In the genomic region with DNA sequence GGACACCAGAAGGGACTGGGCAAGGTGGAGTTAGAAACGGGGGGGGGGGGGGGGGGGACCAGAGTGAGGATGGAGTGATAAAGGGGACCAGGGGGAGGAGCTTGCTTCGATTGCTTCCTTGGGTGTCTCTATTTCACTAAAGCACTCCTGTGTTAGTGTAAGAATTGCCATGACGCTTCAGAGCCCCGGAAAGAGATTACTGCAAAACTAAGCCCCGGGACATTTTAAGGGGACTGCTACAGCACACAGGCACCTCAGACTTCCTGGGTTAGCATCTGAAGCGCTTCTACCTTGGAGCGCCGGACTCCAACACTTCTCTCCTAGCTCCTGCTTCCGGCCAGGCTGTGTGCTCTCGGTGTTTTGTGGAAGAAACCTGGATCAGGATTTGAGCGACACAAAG, we compare ENCODE assay signal across 9 mouse cellular contexts.
DNase-seq lines count a peak whose midpoint lies in the region; ATAC-seq and TF ChIP-seq lines count a peak whose summit lies in the region.
"Had no signal": no experiment of that assay in that cellular context is flagged by ENCODE, and none has a peak within 500 bp of the region (broad histone marks: within the 10 kb centered on the region; RNA-seq: fewer than 3 reads in every experiment).

No protein-coding gene starts in this region.

- H3K9me3 ChIP-seq in forebrain, postnatal 0 days (ENCODE audit: low read length), result no peaks in the 10 kb centered on the region
- no peaks in the 10 kb centered on the region for H3K9me3 ChIP-seq in liver, postnatal 0 days (ENCODE audit: low read length)

- intact Hi-C loops in left cerebral cortex, postnatal 36 days (cut with DNase I), result loop anchor here (10.0 kb wide), 1 partner anchor 173 kb away; no protein-coding TSS in a partner anchor

- DNase-seq in lung, postnatal 10 days, result peak; percentile 34
- DNase-seq in lung, adult 18-20 months, result no peak
- no peak for DNase-seq in forebrain, postnatal 0 days
- DNase-seq in liver, postnatal 0 days, result no peak
- DNase-seq in thymus, postnatal 36 days, result peak; percentile 32 to 36
- no peak for DNase-seq in frontal cortex, postnatal 10 days (ENCODE audit: low spot score in 2 of 2)
- no peak for DNase-seq in ovary, postnatal 10 days (ENCODE audit: low spot score)
- no peak for DNase-seq in left cerebral cortex, postnatal 36 days (ENCODE audit: low spot score in 2 of 2)

- no peak for TF ChIP-seq EP300 in liver, postnatal 0 days (IDR thresholded peaks at IDR 0.05; ENCODE audit: low read depth)

- H3K9ac ChIP-seq in forebrain, postnatal 0 days, result no peak overlapping the region
- no peak overlapping the region for H3K9ac ChIP-seq in liver, postnatal 0 days (replicated peaks)

- WGBS in forebrain, postnatal 0 days, result 14% methylated on average over 11 of the region's 11 CpGs
- WGBS in liver, postnatal 0 days (ENCODE audit: insufficient replicate concordance), result 28% methylated on average over 11 of the region's 11 CpGs

- peak overlapping the region; percentile 45; the same call in 1 of the 2 replicates for H3K27ac ChIP-seq in forebrain, postnatal 0 days (ENCODE audit: low read depth, low read length)
- H3K27ac ChIP-seq in liver, postnatal 0 days (ENCODE audit: low read depth), result peak overlapping the region; percentile 24; the same call in 1 of the 2 replicates
- H3K27ac ChIP-seq: macrophage had no signal

- no peak for TF ChIP-seq CTCF in forebrain, postnatal 0 days (IDR thresholded peaks at IDR 0.05; ENCODE audit: low read depth)
- no peak for TF ChIP-seq CTCF in liver, postnatal 0 days (IDR thresholded peaks at IDR 0.05; ENCODE audit: low read depth)

- 0 out of 2 replicates have a peak, but pooled peaks cover 5% of the 10 kb centered on the region for H3K27me3 ChIP-seq in forebrain, postnatal 0 days (ENCODE audit: insufficient read depth, low read length)
- H3K27me3 ChIP-seq in liver, postnatal 0 days (ENCODE audit: insufficient read depth, low read length), result no peaks in the 10 kb centered on the region

- H3K4me1 ChIP-seq in forebrain, postnatal 0 days (ENCODE audit: insufficient read depth), result no peaks in the 10 kb centered on the region
- H3K4me1 ChIP-seq in liver, postnatal 0 days (ENCODE audit: insufficient read depth), result peaks cover 5% of the 10 kb centered on the region

- no peak for ATAC-seq in forebrain, postnatal 0 days
- no peak for ATAC-seq in liver, postnatal 0 days

- H3K4me2 ChIP-seq in forebrain, postnatal 0 days (ENCODE audit: low read depth), result peak overlapping the region; percentile 33
- H3K4me2 ChIP-seq in liver, postnatal 0 days (ENCODE audit: low read depth, low read length), result peak overlapping the region; percentile 78

- no peak overlapping the region for H3K4me3 ChIP-seq in forebrain, postnatal 0 days (ENCODE audit: low read depth, low read length)
- H3K4me3 ChIP-seq in liver, postnatal 0 days (ENCODE audit: low read depth, low read length), result no peak overlapping the region

- no peaks in the 10 kb centered on the region for H3K36me3 ChIP-seq in forebrain, postnatal 0 days (ENCODE audit: insufficient read depth)
- no peaks in the 10 kb centered on the region for H3K36me3 ChIP-seq in liver, postnatal 0 days (replicated peaks; ENCODE audit: insufficient read depth, low read length)

Comparison
In these comparisons a context has a peak if more than half of its experiments do, and no peak if none do; other contexts are left out.
1. DNase-seq: peak in lung, postnatal 10 days (single experiment) and thymus, postnatal 36 days (2 of 2); none in lung, adult 18-20 months (0 of 2), forebrain, postnatal 0 days (single experiment), liver, postnatal 0 days (single experiment), frontal cortex, postnatal 10 days (0 of 2), ovary, postnatal 10 days (single experiment) and left cerebral cortex, postnatal 36 days (0 of 2).